Mouse (Mus musculus) limb, embryonic 11.5 days (tissue): Measurements from ENCODE around the gene Neurod2. TPM values are rescaled to one million over a fixed set of nuclear protein-coding genes. Genes with fewer than 3 reads are reported as not detected.

Experiments used
- ATAC-seq: fragments of 200-750 bp; cut with Nextera tagmentation; 2 replicates; pipeline ENCODE4 v1.8.0; 2017; ENCODE audit warnings: low read depth; ENCODE audit not compliant: insufficient number of reproducible peaks, low FRiP score, low TSS enrichment
- DNase-seq: peaks from one replicate; pipeline ENCODE4 v3.0.0-alpha.2; 2015; ENCODE audit warnings: low spot score
- H3K27ac ChIP-seq: fragments of 300-500 bp; sonication (generic); replicated peaks from 2 replicates; pipeline ENCODE4 v1.5.1; 2014; ENCODE audit warnings: low read depth, mild to moderate bottlenecking, low read length
- H3K27me3 ChIP-seq: fragments of 300-500 bp; sonication (generic); 2 replicates; pipeline ENCODE4 v1.6.1; 2014; ENCODE audit warnings: mild to moderate bottlenecking, low read length, mixed read lengths; ENCODE audit not compliant: control insufficient read depth, insufficient read depth
- H3K36me3 ChIP-seq: fragments of 300-500 bp; sonication (generic); 2 replicates; pipeline ENCODE4 v1.6.1; 2014; ENCODE audit warnings: mild to moderate bottlenecking, low read length, moderate library complexity, mixed read lengths; ENCODE audit not compliant: control insufficient read depth, insufficient read depth
- H3K4me1 ChIP-seq: fragments of 300-500 bp; sonication (generic); 2 replicates; pipeline ENCODE4 v1.6.1; 2014; ENCODE audit warnings: low read length, mixed read lengths; ENCODE audit not compliant: control insufficient read depth, insufficient read depth
- H3K4me2 ChIP-seq: fragments of 300-500 bp; sonication (generic); 2 replicates; pipeline ENCODE4 v1.6.1; 2014; ENCODE audit warnings: low read depth, mild to moderate bottlenecking, moderate library complexity; ENCODE audit not compliant: severe bottlenecking
- H3K4me3 ChIP-seq: fragments of 300-500 bp; sonication (generic); 2 replicates; pipeline ENCODE4 v1.5.1; 2014; ENCODE audit warnings: low read depth, low read length
- H3K9ac ChIP-seq: fragments of 300-500 bp; sonication (generic); 2 replicates; pipeline ENCODE4 v1.6.1; 2014; ENCODE audit warnings: mild to moderate bottlenecking, low read length
- H3K9me3 ChIP-seq: fragments of 300-500 bp; sonication (generic); 2 replicates; pipeline ENCODE4 v1.6.1; 2016; ENCODE audit warnings: low read length; ENCODE audit not compliant: control insufficient read depth
- WGBS: fragments of 180-500 bp; shearing (Covaris S2); extraction: QIAGEN DNeasy Blood & Tissue Kit; methylation state at CpG from one replicate; pipeline ENCODE4 v1.1.7; 2014; 5-methylcytosine and 5-hydroxymethylcytosine counted together
- polyA plus RNA-seq: library from polyadenylated mRNA; unstranded; fragments of >200 nt; fragmentation: Nextera tagmentation; extraction: Ambion mirVana; gene quantifications from 2 replicates; pipeline ENCODE4 v1.2.1, GENCODE M21; 2014

Neurod2 gene
- polyA plus RNA-seq, 1 experiment from 2014 or later, result not detected

GRCm38 (mm10) chr11:98296916-98297315, 32.5 kb downstream of the Neurod2 start:
- 60% methylated on average over 2 of the region's 2 CpGs for WGBS
- peaks cover 8% of the 10 kb centered on the region for H3K4me1 ChIP-seq
- DNase-seq, result no peak
- no peak overlapping the region for H3K4me3 ChIP-seq
- ATAC-seq, result no peak
- peaks cover 32% of the 10 kb centered on the region for H3K27me3 ChIP-seq
- no peak overlapping the region for H3K27ac ChIP-seq
- H3K4me2 ChIP-seq, result no peak overlapping the region
- no peak overlapping the region for H3K9ac ChIP-seq
- H3K9me3 ChIP-seq, result no peaks in the 10 kb centered on the region
- H3K36me3 ChIP-seq, result no peaks in the 10 kb centered on the region

- peaks cover 32% of the 10 kb centered on the region for H3K27me3 ChIP-seq
- ATAC-seq (no peak), DNase-seq (peak; percentile 67)
- H3K36me3 ChIP-seq, result no peaks in the 10 kb centered on the region
- H3K27ac ChIP-seq, result no peak overlapping the region
- H3K9me3 ChIP-seq, result no peaks in the 10 kb centered on the region
- peaks cover 8% of the 10 kb centered on the region for H3K4me1 ChIP-seq
- no peak overlapping the region for H3K4me3 ChIP-seq
- H3K9ac ChIP-seq, result no peak overlapping the region
- no peak overlapping the region for H3K4me2 ChIP-seq
- 3% methylated on average over 5 of the region's 5 CpGs for WGBS
These were observed 33.2 kb downstream of the Neurod2 start for GRCm38 (mm10) chr11:98296277-98296676.

- ATAC-seq (no peak), DNase-seq (no peak)
- Histone ChIP-seq H3K4me2 (peak overlapping the region; percentile 81), H3K9me3 (no peaks in the 10 kb centered on the region), H3K4me1 (peaks cover 8% of the 10 kb centered on the region), H3K36me3 (no peaks in the 10 kb centered on the region), H3K4me3 (peak overlapping the region; percentile 56), H3K27ac (no peak overlapping the region), H3K27me3 (peaks cover 32% of the 10 kb centered on the region), H3K9ac (peak overlapping the region; percentile 65)
- WGBS, result 7% methylated on average over 9 of the region's 9 CpGs
These were observed 34.3 kb downstream of the Neurod2 start for GRCm38 (mm10) chr11:98295013-98295585.

GRCm38 (mm10) chr11:98294188-98295012, 35.0 kb downstream of the Neurod2 start:
- H3K9me3 ChIP-seq, result no peaks in the 10 kb centered on the region
- DNase-seq (peak; percentile 81), ATAC-seq (peak; percentile 60; the same call in 1 of the 2 replicates)
- peak overlapping the region; percentile 65 for H3K9ac ChIP-seq
- H3K4me1 ChIP-seq, result peaks cover 8% of the 10 kb centered on the region
- no peaks in the 10 kb centered on the region for H3K36me3 ChIP-seq
- H3K27me3 ChIP-seq, result peaks cover 32% of the 10 kb centered on the region
- peak overlapping the region; percentile 56 for H3K4me3 ChIP-seq
- H3K27ac ChIP-seq, result no peak overlapping the region
- peak overlapping the region; percentile 81 for H3K4me2 ChIP-seq
- 2% methylated on average over 58 of the region's 58 CpGs for WGBS

GRCm38 (mm10) chr11:98293070-98293469, 36.4 kb downstream of the Neurod2 start:
- H3K36me3 ChIP-seq, result no peaks in the 10 kb centered on the region
- no peak overlapping the region for H3K4me2 ChIP-seq
- H3K9me3 ChIP-seq, result no peaks in the 10 kb centered on the region
- DNase-seq, result no peak
- H3K9ac ChIP-seq, result no peak overlapping the region
- ATAC-seq, result no peak
- 38% methylated on average over 2 of the region's 2 CpGs for WGBS
- peaks cover 23% of the 10 kb centered on the region; the same call in 1 of the 2 replicates for H3K27me3 ChIP-seq
- H3K4me1 ChIP-seq, result peaks cover 8% of the 10 kb centered on the region
- H3K27ac ChIP-seq, result no peak overlapping the region
- no peak overlapping the region for H3K4me3 ChIP-seq

GRCm38 (mm10) chr11:98290906-98291305, 38.5 kb downstream of the Neurod2 start:
- no peak overlapping the region for H3K9ac ChIP-seq
- DNase-seq (no peak), ATAC-seq (no peak)
- no peak overlapping the region for H3K4me2 ChIP-seq
- no peaks in the 10 kb centered on the region for H3K36me3 ChIP-seq
- peaks cover 6% of the 10 kb centered on the region; the same call in 1 of the 2 replicates for H3K4me1 ChIP-seq
- 56% methylated on average over 2 of the region's 2 CpGs for WGBS
- H3K9me3 ChIP-seq, result no peaks in the 10 kb centered on the region
- peaks cover 6% of the 10 kb centered on the region; the same call in 1 of the 2 replicates for H3K27me3 ChIP-seq
- no peak overlapping the region for H3K27ac ChIP-seq
- no peak overlapping the region for H3K4me3 ChIP-seq

GRCm38 (mm10) chr11:98289873-98290272, 39.6 kb downstream of the Neurod2 start:
- no peaks in the 10 kb centered on the region for H3K36me3 ChIP-seq
- no peaks in the 10 kb centered on the region; the same call in 1 of the 2 replicates for H3K4me1 ChIP-seq
- H3K9me3 ChIP-seq, result no peaks in the 10 kb centered on the region
- H3K27me3 ChIP-seq, result 0 out of 2 replicates have a peak, but pooled peaks cover 1% of the 10 kb centered on the region
- no peak overlapping the region for H3K4me2 ChIP-seq
- 30% methylated on average over 13 of the region's 13 CpGs for WGBS
- no peak overlapping the region for H3K9ac ChIP-seq
- H3K4me3 ChIP-seq, result no peak overlapping the region
- H3K27ac ChIP-seq, result no peak overlapping the region
- ATAC-seq (no peak), DNase-seq (no peak)

- WGBS, result 56% methylated on average over 7 of the region's 7 CpGs
- no peak for ATAC-seq
- H3K27me3 ChIP-seq, result no peaks in the 10 kb centered on the region
These were observed 41.5 kb downstream of the Neurod2 start for GRCm38 (mm10) chr11:98287961-98288360.

More at GRCm38 (mm10) chr11:98287961-98288360, 41.5 kb downstream of the Neurod2 start:
- H3K4me2 ChIP-seq, result no peak overlapping the region
- no peaks in the 10 kb centered on the region for H3K4me1 ChIP-seq
- DNase-seq, result no peak
- no peak overlapping the region for H3K9ac ChIP-seq
- no peaks in the 10 kb centered on the region for H3K9me3 ChIP-seq
- H3K4me3 ChIP-seq, result no peak overlapping the region
- no peaks in the 10 kb centered on the region for H3K36me3 ChIP-seq
- H3K27ac ChIP-seq, result no peak overlapping the region
